In genomic region chr2:105674061-105674874, GRCm38 (mm10) we compare ENCODE assay signal across 8 mouse cellular contexts. TPM values are rescaled to one million over a fixed set of nuclear protein-coding genes. Genes with fewer than 3 reads are reported as not detected.
DNase-seq lines count a peak whose midpoint lies in the region; ATAC-seq lines count a peak whose summit lies in the region.

No protein-coding gene starts in this region.

- H3K36me3 ChIP-seq in forebrain, embryonic 14.5 days (ENCODE audit: control insufficient read depth, insufficient read depth, low read length): no peaks in the 10 kb centered on the region
- no peaks in the 10 kb centered on the region for H3K36me3 ChIP-seq in liver, embryonic 13.5 days
- H3K36me3 ChIP-seq in neural tube, embryonic 13.5 days: no peaks in the 10 kb centered on the region

- peak overlapping the region; percentile 66 for H3K4me2 ChIP-seq in forebrain, embryonic 14.5 days (ENCODE audit: low read length)
- H3K4me2 ChIP-seq in liver, embryonic 13.5 days: peak overlapping the region; percentile 59
- H3K4me2 ChIP-seq in neural tube, embryonic 13.5 days: peak overlapping the region; percentile 68

- peak; percentile 4; the same call in 1 of the 2 replicates for ATAC-seq in forebrain, embryonic 14.5 days
- ATAC-seq in liver, embryonic 13.5 days (ENCODE audit: low read depth): no peak
- ATAC-seq in neural tube, embryonic 13.5 days (ENCODE audit: low read depth): peak; percentile 13

- H3K27ac ChIP-seq in forebrain, embryonic 14.5 days (ENCODE audit: low read depth, low read length): peak overlapping the region; percentile 91
- H3K27ac ChIP-seq in liver, embryonic 13.5 days: no peak overlapping the region
- peak overlapping the region; percentile 76 for H3K27ac ChIP-seq in neural tube, embryonic 13.5 days (replicated peaks)

- WGBS in forebrain, embryonic 14.5 days: 3% methylated on average over 35 of the region's 36 CpGs
- 1% methylated on average over 36 of the region's 36 CpGs for WGBS in liver, embryonic 13.5 days (ENCODE audit: insufficient replicate concordance)
- 2% methylated on average over 36 of the region's 36 CpGs for WGBS in neural tube, embryonic 13.5 days

- peaks cover 29% of the 10 kb centered on the region for H3K27me3 ChIP-seq in forebrain, embryonic 14.5 days (replicated peaks; ENCODE audit: control insufficient read depth, insufficient read depth, low read length)
- peaks cover 100% of the 10 kb centered on the region for H3K27me3 ChIP-seq in liver, embryonic 13.5 days
- peaks cover 97% of the 10 kb centered on the region for H3K27me3 ChIP-seq in neural tube, embryonic 13.5 days

- peaks cover 26% of the 10 kb centered on the region for H3K4me1 ChIP-seq in forebrain, embryonic 14.5 days (ENCODE audit: control insufficient read depth, insufficient read depth, low read length)
- peaks cover 26% of the 10 kb centered on the region for H3K4me1 ChIP-seq in liver, embryonic 13.5 days (replicated peaks)
- H3K4me1 ChIP-seq in neural tube, embryonic 13.5 days (replicated peaks): peaks cover 42% of the 10 kb centered on the region

- H3K9me3 ChIP-seq in forebrain, embryonic 14.5 days (replicated peaks; ENCODE audit: control insufficient read depth, low read length): no peaks in the 10 kb centered on the region
- H3K9me3 ChIP-seq in liver, embryonic 13.5 days (replicated peaks): no peaks in the 10 kb centered on the region
- H3K9me3 ChIP-seq in neural tube, embryonic 13.5 days: no peaks in the 10 kb centered on the region

- peak; percentile 20 for DNase-seq in kidney, postnatal 10 days
- no peak for DNase-seq in kidney, adult 18-20 months
- DNase-seq in forebrain, embryonic 14.5 days (ENCODE audit: low spot score): peak; percentile 64
- no peak for DNase-seq in liver, embryonic 13.5 days
- no peak for DNase-seq in right cerebral cortex, postnatal 25 days
- DNase-seq in left cerebral cortex, adult 18-20 months (ENCODE audit: low spot score in 2 of 2): no peak
- no peak for DNase-seq in kidney, postnatal 25 days

- H3K4me3 ChIP-seq in forebrain, embryonic 14.5 days (ENCODE audit: low read depth, low read length): peak overlapping the region; percentile 67
- H3K4me3 ChIP-seq in liver, embryonic 13.5 days (replicated peaks): peak overlapping the region; percentile 41
- peak overlapping the region; percentile 51 for H3K4me3 ChIP-seq in neural tube, embryonic 13.5 days

- H3K9ac ChIP-seq in forebrain, embryonic 14.5 days (ENCODE audit: low read length): peak overlapping the region; percentile 96
- no peak overlapping the region for H3K9ac ChIP-seq in liver, embryonic 13.5 days
- H3K9ac ChIP-seq in neural tube, embryonic 13.5 days: peak overlapping the region; percentile 63

RNA-seq across cellular contexts. Expression of gene Pax6, which starts 5.6 kb away (rescaled TPM):
- 44.5 and 51.8 TPM in 2 replicates for polyA plus RNA-seq in forebrain, embryonic 14.5 days (2014; fragmentation: Nextera tagmentation; extraction: Ambion mirVana)
- 0.05 and 0.07 TPM in 2 replicates for polyA plus RNA-seq in liver, embryonic 13.5 days (2015; fragmentation: Nextera tagmentation; extraction: Ambion mirVana)
- polyA plus RNA-seq in neural tube, embryonic 13.5 days (2015; fragmentation: Nextera tagmentation; extraction: Ambion mirVana): 16.0 and 16.7 TPM in 2 replicates
- 10 to 100 TPM in 1 of 2 experiments, 1 to 10 TPM in 1; 8.8 to 10.3 TPM for total RNA-seq in left cerebral cortex, adult 18-20 months (2021)

Comparison
In these comparisons a context has a peak if more than half of its experiments do, and no peak if none do; other contexts are left out.
1. DNase-seq: peak in kidney, postnatal 10 days (single experiment) and forebrain, embryonic 14.5 days (single experiment); none in kidney, adult 18-20 months (single experiment), liver, embryonic 13.5 days (single experiment), right cerebral cortex, postnatal 25 days (single experiment), left cerebral cortex, adult 18-20 months (0 of 2) and kidney, postnatal 25 days (0 of 2).
2. RNA of gene Pax6, which starts 5.6 kb away (polyA plus RNA-seq): 44.5 to 51.8 TPM in forebrain, embryonic 14.5 days and 16.0 to 16.7 TPM in neural tube, embryonic 13.5 days; 0.05 to 0.07 TPM in liver, embryonic 13.5 days; every median in the first group is over 10 times any median in the second.
3. Peak in every context shown above with its lines, with median percentiles within 50 percentile points of each other: H3K4me2 ChIP-seq and H3K4me3 ChIP-seq.